Mouse (Mus musculus) limb, embryonic 11.5 days (tissue): Measurements from ENCODE around the gene H2al1d. TPM values are rescaled to one million over a fixed set of nuclear protein-coding genes. Genes with fewer than 3 reads are reported as not detected.
"Not testable (repeated sequence)": the region's sequence is repeated elsewhere in the genome, so short reads cannot be mapped to it uniquely, and the experiment has no call there.

ENCODE experiments used
- ATAC-seq: fragments of 200-750 bp; cut with Nextera tagmentation; 2 replicates; pipeline ENCODE4 v1.8.0; 2017; ENCODE audit warnings: low read depth; ENCODE audit not compliant: insufficient number of reproducible peaks, low FRiP score, low TSS enrichment
- DNase-seq: peaks from one replicate; pipeline ENCODE4 v3.0.0-alpha.2; 2015; ENCODE audit warnings: low spot score
- H3K27ac ChIP-seq: fragments of 300-500 bp; sonication (generic); replicated peaks from 2 replicates; pipeline ENCODE4 v1.5.1; 2014; ENCODE audit warnings: low read depth, mild to moderate bottlenecking, low read length
- H3K27me3 ChIP-seq: fragments of 300-500 bp; sonication (generic); 2 replicates; pipeline ENCODE4 v1.6.1; 2014; ENCODE audit warnings: mild to moderate bottlenecking, low read length, mixed read lengths; ENCODE audit not compliant: control insufficient read depth, insufficient read depth
- H3K36me3 ChIP-seq: fragments of 300-500 bp; sonication (generic); 2 replicates; pipeline ENCODE4 v1.6.1; 2014; ENCODE audit warnings: mild to moderate bottlenecking, low read length, moderate library complexity, mixed read lengths; ENCODE audit not compliant: control insufficient read depth, insufficient read depth
- H3K4me1 ChIP-seq: fragments of 300-500 bp; sonication (generic); 2 replicates; pipeline ENCODE4 v1.6.1; 2014; ENCODE audit warnings: low read length, mixed read lengths; ENCODE audit not compliant: control insufficient read depth, insufficient read depth
- H3K4me2 ChIP-seq: fragments of 300-500 bp; sonication (generic); 2 replicates; pipeline ENCODE4 v1.6.1; 2014; ENCODE audit warnings: low read depth, mild to moderate bottlenecking, moderate library complexity; ENCODE audit not compliant: severe bottlenecking
- H3K4me3 ChIP-seq: fragments of 300-500 bp; sonication (generic); 2 replicates; pipeline ENCODE4 v1.5.1; 2014; ENCODE audit warnings: low read depth, low read length
- H3K9ac ChIP-seq: fragments of 300-500 bp; sonication (generic); 2 replicates; pipeline ENCODE4 v1.6.1; 2014; ENCODE audit warnings: mild to moderate bottlenecking, low read length
- H3K9me3 ChIP-seq: fragments of 300-500 bp; sonication (generic); 2 replicates; pipeline ENCODE4 v1.6.1; 2016; ENCODE audit warnings: low read length; ENCODE audit not compliant: control insufficient read depth
- WGBS: fragments of 180-500 bp; shearing (Covaris S2); extraction: QIAGEN DNeasy Blood & Tissue Kit; methylation state at CpG from one replicate; pipeline ENCODE4 v1.1.7; 2014; 5-methylcytosine and 5-hydroxymethylcytosine counted together
- polyA plus RNA-seq: library from polyadenylated mRNA; unstranded; fragments of >200 nt; fragmentation: Nextera tagmentation; extraction: Ambion mirVana; gene quantifications from 2 replicates; pipeline ENCODE4 v1.2.1, GENCODE M21; 2014

H2al1d gene
- polyA plus RNA-seq, 1 experiment from 2014 or later: not detected

- H3K9me3 ChIP-seq, H3K27me3 ChIP-seq, H3K27ac ChIP-seq, H3K4me3 ChIP-seq, ATAC-seq, H3K4me1 ChIP-seq, H3K4me2 ChIP-seq, H3K36me3 ChIP-seq, DNase-seq, H3K9ac ChIP-seq: not testable (repeated sequence)
- WGBS: no CpG with 5 or more reads among the region's 3 CpGs
Observed at GRCm38 (mm10) chrX:11298957-11299356, 9.7 kb upstream of the H2al1d start, which contains the start of gene H2al1a. TSS of gene H2al1a (plus strand) at chrX:11299257.

- WGBS: 100% methylated on average over 1 of the region's 3 CpGs
- H3K36me3 ChIP-seq, H3K27me3 ChIP-seq, H3K4me2 ChIP-seq, H3K4me1 ChIP-seq, ATAC-seq, H3K4me3 ChIP-seq, DNase-seq, H3K9me3 ChIP-seq, H3K27ac ChIP-seq, H3K9ac ChIP-seq: not testable (repeated sequence)
Observed at GRCm38 (mm10) chrX:11302132-11302531, 6.5 kb upstream of the H2al1d start, which contains the start of gene H2al1b. TSS of gene H2al1b (plus strand) at chrX:11302432.

GRCm38 (mm10) chrX:11305355-11305754 lies 3.3 kb upstream of the H2al1d start, which contains the start of gene H2al1c:
TSS of gene H2al1c (plus strand) at chrX:11305655.
- not testable (repeated sequence) for H3K36me3 ChIP-seq, H3K4me1 ChIP-seq, ATAC-seq, H3K4me3 ChIP-seq, DNase-seq, H3K9me3 ChIP-seq, H3K4me2 ChIP-seq, H3K27me3 ChIP-seq, H3K27ac ChIP-seq, H3K9ac ChIP-seq
- 100% methylated on average over 1 of the region's 6 CpGs for WGBS

- not testable (repeated sequence) for H3K9ac ChIP-seq, H3K4me3 ChIP-seq, H3K27me3 ChIP-seq, H3K9me3 ChIP-seq, H3K27ac ChIP-seq, ATAC-seq, H3K4me1 ChIP-seq, H3K36me3 ChIP-seq, H3K4me2 ChIP-seq, DNase-seq
- WGBS: no CpG with 5 or more reads among the region's 3 CpGs
Observed at GRCm38 (mm10) chrX:11311634-11312033, 3.0 kb downstream of the H2al1d start, which contains the start of gene H2al1e. TSS of gene H2al1e (plus strand) at chrX:11311934.

- no CpG with 5 or more reads among the region's 6 CpGs for WGBS
- H3K4me1 ChIP-seq, H3K4me3 ChIP-seq, H3K27ac ChIP-seq, H3K27me3 ChIP-seq, H3K36me3 ChIP-seq, DNase-seq, H3K4me2 ChIP-seq, ATAC-seq, H3K9me3 ChIP-seq, H3K9ac ChIP-seq: not testable (repeated sequence)
Observed at GRCm38 (mm10) chrX:11314858-11315257, 6.2 kb downstream of the H2al1d start, which contains the start of gene H2al1f. TSS of gene H2al1f (plus strand) at chrX:11315158.

- no CpG with 5 or more reads among the region's 3 CpGs for WGBS
- not testable (repeated sequence) for DNase-seq, H3K36me3 ChIP-seq, H3K9ac ChIP-seq, H3K27ac ChIP-seq, H3K27me3 ChIP-seq, H3K4me1 ChIP-seq, H3K4me3 ChIP-seq, H3K9me3 ChIP-seq, ATAC-seq, H3K4me2 ChIP-seq
Observed at GRCm38 (mm10) chrX:11317956-11318355, 9.3 kb downstream of the H2al1d start, which contains the start of gene H2al1g. TSS of gene H2al1g (plus strand) at chrX:11318256.

GRCm38 (mm10) chrX:11321192-11321591 lies 12.6 kb downstream of the H2al1d start, which contains the start of gene H2al1h:
TSS of gene H2al1h (plus strand) at chrX:11321492.
- H3K36me3 ChIP-seq, DNase-seq, H3K4me2 ChIP-seq, H3K4me3 ChIP-seq, H3K4me1 ChIP-seq, H3K9me3 ChIP-seq, ATAC-seq, H3K27ac ChIP-seq, H3K27me3 ChIP-seq, H3K9ac ChIP-seq: not testable (repeated sequence)
- WGBS: no CpG with 5 or more reads among the region's 6 CpGs

- not testable (repeated sequence) for H3K36me3 ChIP-seq, H3K4me1 ChIP-seq, H3K9ac ChIP-seq, H3K27me3 ChIP-seq, DNase-seq, H3K9me3 ChIP-seq, H3K4me3 ChIP-seq, H3K4me2 ChIP-seq, H3K27ac ChIP-seq, ATAC-seq
- WGBS: 88% methylated on average over 2 of the region's 5 CpGs
Observed at GRCm38 (mm10) chrX:11324359-11324758, 15.7 kb downstream of the H2al1d start, which contains the start of gene H2al1i. TSS of gene H2al1i (plus strand) at chrX:11324659.

GRCm38 (mm10) chrX:11327522-11327921 lies 18.9 kb downstream of the H2al1d start, which contains the start of gene H2al1j:
TSS of gene H2al1j (plus strand) at chrX:11327822.
- not testable (repeated sequence) for H3K4me1 ChIP-seq, DNase-seq, H3K27ac ChIP-seq, H3K27me3 ChIP-seq, H3K4me3 ChIP-seq, H3K9me3 ChIP-seq, H3K4me2 ChIP-seq, H3K36me3 ChIP-seq, ATAC-seq, H3K9ac ChIP-seq
- 92% methylated on average over 2 of the region's 2 CpGs for WGBS
